Mouse (Mus musculus): Measurements from ENCODE around the gene Rcn1. TPM values are rescaled to one million over a fixed set of nuclear protein-coding genes. Genes with fewer than 3 reads are reported as not detected.

Rcn1 gene
- polyA plus RNA-seq, 1 experiment = 11.4 TPM

- no peak for TF ChIP-seq GATA1 (IDR thresholded peaks at IDR 0.05; ENCODE audit: low read length)
Measured at GRCm38 (mm10) chr2:105408511-105408910, 9.4 kb upstream of the Rcn1 start.

- no peak for TF ChIP-seq GATA1 (IDR thresholded peaks at IDR 0.05; ENCODE audit: low read length)
Measured at GRCm38 (mm10) chr2:105402180-105402579, 3.1 kb upstream of the Rcn1 start.

GRCm38 (mm10) chr2:105400558-105400957 is 1.4 kb upstream of the Rcn1 start:
- TF ChIP-seq GATA1 (IDR thresholded peaks at IDR 0.05; ENCODE audit: low read length) = no peak

GRCm38 (mm10) chr2:105398636-105399084 is 459 bp downstream of the Rcn1 start:
- TF ChIP-seq GATA1 (IDR thresholded peaks at IDR 0.05; ENCODE audit: low read length) = no peak

GRCm38 (mm10) chr2:105397446-105398211 is 1.5 kb downstream of the Rcn1 start:
- no peak for TF ChIP-seq GATA1 (IDR thresholded peaks at IDR 0.05; ENCODE audit: low read length)

GRCm38 (mm10) chr2:105396066-105396465 is 3.1 kb downstream of the Rcn1 start:
- TF ChIP-seq GATA1 (IDR thresholded peaks at IDR 0.05; ENCODE audit: low read length) = no peak

- TF ChIP-seq GATA1 (IDR thresholded peaks at IDR 0.05; ENCODE audit: low read length) = no peak
Measured at GRCm38 (mm10) chr2:105394375-105394774, 4.7 kb downstream of the Rcn1 start.

- no peak for TF ChIP-seq GATA1 (IDR thresholded peaks at IDR 0.05; ENCODE audit: low read length)
Measured at GRCm38 (mm10) chr2:105392514-105392913, 6.6 kb downstream of the Rcn1 start.

GRCm38 (mm10) chr2:105391414-105391784 is 7.7 kb downstream of the Rcn1 start:
- TF ChIP-seq GATA1 (IDR thresholded peaks at IDR 0.05; ENCODE audit: low read length) = no peak

GRCm38 (mm10) chr2:105390653-105391413 is 8.3 kb downstream of the Rcn1 start:
- TF ChIP-seq GATA1 (IDR thresholded peaks at IDR 0.05; ENCODE audit: low read length) = no peak

- no peak for TF ChIP-seq GATA1 (IDR thresholded peaks at IDR 0.05; ENCODE audit: low read length)
Measured at GRCm38 (mm10) chr2:105389007-105389890, 9.9 kb downstream of the Rcn1 start.

- no peak for TF ChIP-seq GATA1 (IDR thresholded peaks at IDR 0.05; ENCODE audit: low read length)
Measured at GRCm38 (mm10) chr2:105386418-105386817, 12.7 kb downstream of the Rcn1 start.

GRCm38 (mm10) chr2:105384998-105385397 is 14.1 kb downstream of the Rcn1 start:
- TF ChIP-seq GATA1 (IDR thresholded peaks at IDR 0.05; ENCODE audit: low read length) = no peak

- TF ChIP-seq GATA1 (IDR thresholded peaks at IDR 0.05; ENCODE audit: low read length) = no peak
Measured at GRCm38 (mm10) chr2:105383063-105383462, 16.1 kb downstream of the Rcn1 start.

GRCm38 (mm10) chr2:105380757-105381319 is 18.3 kb downstream of the Rcn1 start:
- TF ChIP-seq GATA1 (IDR thresholded peaks at IDR 0.05; ENCODE audit: low read length) = no peak
